Mouse (Mus musculus): ENCODE results near the gene Zfp408. TPM values are rescaled to one million over a fixed set of nuclear protein-coding genes. Genes with fewer than 3 reads are reported as not detected.

Zfp408 gene
- total RNA-seq, 2 experiments from 2014 or later = 6.7 to 18.0 TPM

DNA sequence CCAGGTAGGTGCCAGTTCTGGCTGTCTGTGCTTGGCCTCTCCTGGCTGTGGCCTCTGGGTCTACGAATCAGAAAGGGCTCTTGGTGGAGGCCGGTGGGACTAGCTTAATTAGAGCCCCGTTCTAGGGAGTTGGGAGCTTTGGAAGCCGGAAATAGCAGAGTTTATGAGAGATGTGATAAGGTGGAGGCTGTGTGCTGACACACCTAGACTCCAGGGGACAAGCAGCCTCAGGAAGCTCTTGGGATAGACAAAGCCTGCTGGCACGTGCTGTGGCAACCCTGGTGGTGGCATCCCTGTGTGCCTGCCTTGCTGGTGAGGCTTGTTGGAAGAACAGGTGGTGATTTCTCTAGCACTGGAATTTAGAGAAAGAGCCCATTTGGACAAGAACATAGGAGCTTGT is 5.8 kb upstream of the Zfp408 start:
- ATAC-seq (replicated peaks; ENCODE audit: low FRiP score, low TSS enrichment, poor library complexity, severe bottlenecking) = no peak

DNA sequence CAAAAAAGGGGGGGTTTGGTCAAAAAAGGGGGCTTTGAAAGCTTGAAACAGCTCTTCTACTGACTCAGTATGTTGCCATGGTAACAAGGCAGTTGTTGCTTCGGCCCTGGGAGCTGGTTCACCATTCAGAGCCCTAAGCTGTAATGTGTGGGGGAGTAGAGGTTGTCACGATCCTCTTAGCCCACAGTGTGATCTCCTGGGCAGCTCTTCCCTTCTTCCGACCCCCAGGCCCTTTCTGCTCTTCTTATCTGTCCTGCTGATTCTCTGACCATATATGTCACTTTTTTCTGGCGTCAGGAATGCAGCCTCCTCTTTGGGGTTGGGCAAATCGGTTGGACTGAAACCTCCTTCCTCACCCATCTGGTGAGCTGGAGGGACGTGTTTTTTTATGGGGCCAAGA is 3.3 kb upstream of the Zfp408 start:
- no peak for ATAC-seq (replicated peaks; ENCODE audit: low FRiP score, low TSS enrichment, poor library complexity, severe bottlenecking)

DNA sequence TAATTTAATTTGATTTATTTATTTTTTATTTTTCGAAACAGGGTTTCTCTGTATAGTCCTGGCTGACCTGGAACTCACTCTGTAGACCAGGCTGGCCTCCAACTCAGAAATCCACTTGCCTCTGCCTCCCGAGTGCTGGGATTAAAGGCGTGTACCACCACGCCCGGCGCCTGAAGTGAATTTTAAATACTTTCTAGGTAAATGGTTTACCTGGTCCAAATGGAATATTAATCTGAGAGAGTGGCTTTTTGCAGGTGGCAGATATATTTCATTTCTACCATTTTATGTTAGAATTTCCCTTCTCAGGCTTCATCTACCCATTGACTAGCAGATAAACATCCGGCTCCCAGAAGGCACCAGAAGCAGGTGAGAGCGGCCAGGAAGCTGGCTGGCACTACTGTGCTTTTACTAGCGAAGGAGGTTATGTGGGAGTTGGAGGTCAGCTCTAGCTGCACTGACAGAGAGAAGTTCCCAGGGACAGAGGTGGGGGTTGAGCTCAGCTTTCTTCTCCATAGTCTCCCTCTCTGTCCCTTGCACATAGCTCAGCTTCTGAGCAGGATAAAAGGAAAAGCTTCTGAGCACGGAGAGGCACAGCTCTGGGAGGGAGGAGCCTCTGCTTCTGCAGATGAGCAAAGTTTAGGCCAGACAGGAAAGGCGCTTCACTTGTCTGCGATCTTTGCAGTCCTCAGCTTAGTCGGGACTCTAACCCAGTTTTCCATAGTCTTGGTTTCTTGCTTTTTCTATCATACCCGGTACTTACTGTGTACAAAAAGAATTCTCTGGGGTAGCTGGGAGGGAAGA is 2.1 kb upstream of the Zfp408 start:
- ATAC-seq (replicated peaks; ENCODE audit: low FRiP score, low TSS enrichment, poor library complexity, severe bottlenecking) = no peak

DNA sequence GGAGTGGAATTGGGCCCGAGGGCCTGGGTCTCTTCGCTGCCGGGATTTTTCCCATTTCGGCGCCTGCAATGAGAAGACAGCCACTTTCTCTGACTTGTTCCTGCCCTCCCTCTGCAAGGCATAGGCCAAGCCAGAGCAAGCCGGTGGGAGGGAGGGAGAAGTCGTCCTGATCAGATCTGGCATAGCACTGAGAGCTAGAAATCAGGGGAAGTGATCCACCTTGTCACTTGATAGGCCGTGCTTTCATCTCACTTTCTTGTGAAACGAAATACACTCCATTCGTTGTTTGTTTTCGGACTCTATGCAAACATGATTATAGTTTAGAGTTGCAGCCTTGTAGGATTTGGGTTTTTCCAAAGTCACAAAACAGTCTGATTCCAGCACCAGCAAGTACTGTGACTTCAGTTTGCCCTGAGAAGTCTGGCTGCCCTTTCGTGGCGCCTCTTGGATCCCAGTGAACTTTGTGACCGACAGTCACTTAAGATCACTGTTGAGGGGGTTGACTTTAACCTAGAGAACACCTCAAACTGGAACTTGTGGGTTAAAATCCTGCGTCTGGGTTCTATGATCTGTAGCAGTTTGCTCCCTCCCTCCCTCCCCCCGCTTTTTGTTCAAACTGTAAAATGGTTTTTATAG is 887 bp upstream of the Zfp408 start:
- peak; percentile 42 for ATAC-seq (replicated peaks; ENCODE audit: low FRiP score, low TSS enrichment, poor library complexity, severe bottlenecking)

DNA sequence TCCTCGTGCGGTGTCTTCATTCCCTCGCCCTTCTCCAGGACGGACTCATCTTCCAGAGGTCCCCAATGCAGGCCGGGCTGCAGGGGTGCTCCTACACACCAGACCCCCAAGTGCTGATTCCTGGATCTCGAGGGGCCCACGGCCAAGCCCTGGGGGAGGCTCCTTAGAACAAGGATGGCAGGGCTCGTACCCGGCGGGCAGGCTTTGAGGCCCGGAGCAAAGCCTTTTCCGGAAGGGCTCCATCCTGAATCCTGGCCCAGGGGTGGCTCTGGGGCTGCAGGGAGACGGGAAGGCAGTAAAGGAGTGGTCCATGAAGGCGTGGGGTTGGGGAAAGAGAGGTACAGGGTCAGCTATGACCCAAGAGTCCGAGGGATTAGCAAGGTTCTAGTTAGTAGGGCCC is 439 bp downstream of the Zfp408 start:
- ATAC-seq (replicated peaks; ENCODE audit: low FRiP score, low TSS enrichment, poor library complexity, severe bottlenecking) = no peak

DNA sequence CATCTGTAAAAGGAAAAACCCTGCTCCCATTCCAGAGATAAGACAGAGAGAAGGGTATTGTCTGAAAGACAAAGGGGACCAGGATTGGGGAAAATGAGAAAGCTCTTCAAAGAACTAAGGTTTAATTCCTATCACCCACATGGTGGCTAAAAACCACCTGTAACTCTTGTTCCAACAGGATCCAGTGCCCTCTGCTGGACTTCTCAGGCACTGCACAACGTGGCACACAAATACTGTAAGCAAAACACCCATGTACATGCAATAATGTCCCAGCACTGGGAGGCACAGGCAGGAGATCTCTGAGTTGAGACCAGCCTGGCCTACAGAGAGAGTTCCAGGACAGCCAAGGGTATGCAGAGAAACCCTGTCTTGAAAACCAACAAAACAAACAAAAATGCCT is 2.9 kb downstream of the Zfp408 start:
- ATAC-seq (replicated peaks; ENCODE audit: low FRiP score, low TSS enrichment, poor library complexity, severe bottlenecking) = no peak

DNA sequence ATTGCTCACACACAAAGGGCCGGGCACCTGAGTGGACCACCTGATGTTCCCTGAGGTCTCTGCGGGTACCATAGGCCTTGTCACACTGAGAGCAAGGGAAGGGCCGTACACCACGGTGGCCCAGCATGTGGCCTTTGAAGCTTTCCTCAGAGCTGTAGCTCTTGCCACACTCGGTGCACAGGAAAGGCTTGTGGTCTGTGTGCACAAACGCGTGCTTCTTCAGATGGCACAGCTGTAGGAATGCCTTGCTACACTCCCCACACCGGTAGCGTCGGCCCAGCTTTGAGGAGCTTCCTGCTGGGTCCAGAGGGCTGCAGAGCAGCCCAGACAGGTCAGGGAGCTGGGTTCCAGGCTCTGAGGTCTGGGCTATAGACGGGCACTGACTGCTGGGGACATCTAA is 3.8 kb downstream of the Zfp408 start:
- no peak for ATAC-seq (replicated peaks; ENCODE audit: low FRiP score, low TSS enrichment, poor library complexity, severe bottlenecking)

DNA sequence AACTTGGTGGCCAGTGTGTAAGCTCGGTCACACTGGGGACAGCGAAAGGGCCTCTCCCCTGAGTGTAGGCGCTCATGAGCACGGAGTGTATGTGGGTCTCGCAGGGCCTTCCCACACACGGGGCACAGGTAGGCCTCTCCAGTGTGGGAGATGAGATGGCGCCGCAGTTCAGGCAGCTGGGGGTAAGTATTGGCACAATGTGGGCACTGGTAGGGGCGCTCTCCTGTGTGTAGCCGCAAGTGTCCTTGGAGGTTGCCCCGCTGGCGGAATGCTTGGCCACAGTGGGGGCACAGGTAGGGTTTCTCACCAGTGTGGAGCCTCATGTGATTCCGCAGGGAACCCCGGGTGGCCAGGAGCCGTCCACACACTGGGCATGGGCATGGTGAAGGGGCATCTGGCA is 4.2 kb downstream of the Zfp408 start:
- ATAC-seq (replicated peaks; ENCODE audit: low FRiP score, low TSS enrichment, poor library complexity, severe bottlenecking) = no peak

DNA sequence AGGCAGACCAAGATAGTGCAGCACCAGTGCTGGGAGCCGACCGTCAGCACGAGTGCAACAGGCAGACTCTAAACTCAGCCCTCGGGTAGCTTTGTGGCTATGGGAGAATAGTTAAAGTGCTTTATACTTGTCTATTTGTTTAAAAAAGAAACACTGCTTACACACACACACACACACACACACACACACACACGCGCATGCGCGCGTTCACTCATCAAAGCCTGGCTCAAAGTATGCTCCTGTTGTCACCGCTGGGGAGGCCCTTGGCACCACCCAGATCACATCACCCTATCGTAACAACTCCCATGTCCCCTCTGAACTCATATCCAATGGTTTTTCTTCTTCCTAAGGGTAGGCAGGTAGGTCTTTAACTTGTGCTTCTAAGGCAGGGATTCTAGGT is 5.6 kb downstream of the Zfp408 start:
- ATAC-seq (replicated peaks; ENCODE audit: low FRiP score, low TSS enrichment, poor library complexity, severe bottlenecking) = no peak

DNA sequence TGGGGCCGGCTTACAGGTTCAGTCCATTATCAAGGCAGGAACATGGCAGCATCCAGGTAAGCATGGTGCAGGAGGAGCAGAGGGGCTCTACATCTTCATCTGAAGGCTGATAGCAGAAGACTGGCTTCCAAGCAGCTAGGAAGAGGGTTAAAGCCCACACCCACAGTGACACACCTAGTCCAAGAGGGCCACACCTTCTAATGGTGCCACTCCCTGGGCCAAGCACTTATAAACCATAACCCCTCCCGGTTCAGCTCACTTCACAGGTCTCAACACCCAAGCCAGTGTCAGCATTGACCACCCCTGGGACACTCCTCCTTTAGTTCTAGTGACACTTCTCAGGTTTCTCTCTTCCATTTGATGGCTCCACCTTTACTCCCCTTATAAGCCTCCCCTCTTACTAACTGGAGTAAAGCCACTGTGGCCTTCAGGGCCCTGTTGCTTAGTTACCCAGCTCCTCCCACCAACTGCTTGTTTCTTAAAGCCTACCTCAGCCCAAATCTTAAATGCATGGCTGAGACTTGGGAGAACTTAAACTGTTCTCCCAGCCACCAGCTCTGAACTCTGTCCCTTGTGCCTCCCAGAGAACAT is 6.7 kb downstream of the Zfp408 start:
- peak; percentile 21 for ATAC-seq (replicated peaks; ENCODE audit: low FRiP score, low TSS enrichment, poor library complexity, severe bottlenecking)

DNA sequence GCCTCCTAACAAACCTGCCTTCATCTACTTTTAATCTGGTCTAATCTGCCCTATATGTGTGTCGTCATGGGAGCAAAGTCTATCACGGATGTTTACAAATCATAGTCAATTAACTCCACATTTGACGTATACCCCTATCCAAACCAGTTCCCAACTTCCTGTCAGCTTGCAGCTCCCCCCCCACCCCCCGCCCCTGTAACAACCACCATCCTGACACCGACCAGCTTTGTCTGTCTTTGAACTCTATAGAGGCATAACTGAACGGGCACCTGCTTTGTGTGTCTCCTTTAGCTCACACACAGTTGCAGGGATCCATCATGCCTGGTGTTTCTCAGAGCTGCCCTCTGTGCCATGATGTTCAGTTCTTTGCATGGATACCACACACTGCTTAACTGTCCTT is 10.7 kb downstream of the Zfp408 start:
- ATAC-seq (replicated peaks; ENCODE audit: low FRiP score, low TSS enrichment, poor library complexity, severe bottlenecking) = no peak

DNA sequence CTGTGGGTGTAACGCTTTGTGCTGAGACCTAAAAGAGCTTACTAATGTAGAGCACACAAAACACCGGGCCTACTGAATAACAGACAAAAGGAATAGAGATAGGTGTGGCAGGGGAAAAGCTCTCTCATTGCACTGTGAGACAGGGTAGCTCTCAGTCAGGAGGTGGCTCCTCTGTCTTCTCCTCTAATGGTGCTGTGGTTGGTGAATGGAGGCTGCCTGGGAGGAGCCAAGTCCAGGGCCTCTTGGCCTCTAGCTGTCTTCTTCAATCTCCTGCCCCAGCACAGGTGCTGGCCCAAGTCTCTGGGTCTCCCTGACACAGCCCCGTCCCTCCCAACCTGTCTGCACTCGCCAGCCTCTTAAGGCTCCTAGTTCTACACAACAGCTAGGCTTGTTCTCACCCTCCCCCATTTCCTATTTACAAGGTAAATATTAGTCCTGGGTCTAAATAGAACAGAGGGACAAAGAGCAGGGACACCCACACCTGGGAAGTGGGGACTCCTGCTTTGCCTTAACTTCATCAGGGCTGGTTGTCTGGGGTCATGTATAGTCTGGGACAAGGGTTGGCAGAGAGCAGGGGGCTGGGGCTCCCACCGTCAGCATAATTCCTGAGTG is 12.8 kb downstream of the Zfp408 start:
- peak; percentile 66 for ATAC-seq (replicated peaks; ENCODE audit: low FRiP score, low TSS enrichment, poor library complexity, severe bottlenecking)

DNA sequence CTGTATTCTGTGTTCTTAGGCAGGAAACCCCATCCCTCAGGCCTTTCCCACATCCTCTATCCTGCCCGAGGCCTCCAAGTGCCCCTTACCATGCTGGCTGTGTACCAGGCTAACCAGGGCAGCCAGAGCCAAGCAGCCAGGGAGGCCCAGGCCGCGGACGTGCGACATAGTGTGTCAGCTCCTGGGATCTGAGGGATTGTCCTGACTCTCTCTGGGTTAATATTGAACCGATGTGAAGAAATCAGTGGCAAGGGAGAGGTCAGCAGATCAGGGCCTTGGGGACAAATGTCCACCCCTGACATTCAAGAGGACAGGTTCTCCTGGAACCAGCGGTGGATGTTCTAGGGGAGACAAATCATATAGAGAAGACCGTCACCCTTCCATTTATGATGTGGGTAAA is 13.4 kb downstream of the Zfp408 start, which contains the start of gene F2:
F2 (minus strand) TSS at position 186 of the 400 bp plus-strand sequence.
- no peak for ATAC-seq (replicated peaks; ENCODE audit: low FRiP score, low TSS enrichment, poor library complexity, severe bottlenecking)

DNA sequence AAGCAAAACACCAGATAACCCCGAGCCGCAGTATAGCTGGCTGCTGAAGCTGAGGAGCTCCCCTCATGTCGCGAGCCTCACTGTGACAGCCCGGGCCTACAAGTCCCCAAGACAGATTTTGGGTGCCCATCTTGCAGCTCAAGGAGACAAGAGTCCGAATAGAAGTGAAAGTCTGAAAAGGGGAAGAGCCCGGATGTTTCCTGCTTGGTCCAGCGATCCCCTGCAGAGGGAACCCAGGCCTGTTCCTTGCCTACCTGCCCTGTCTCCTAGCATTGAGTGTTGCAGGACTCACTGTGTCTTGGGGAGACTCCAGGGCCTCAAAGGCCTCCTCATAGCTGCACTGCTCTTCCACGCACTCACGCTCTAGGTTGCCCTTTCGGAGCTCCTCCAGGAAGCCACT is 14.1 kb downstream of the Zfp408 start:
- ATAC-seq (replicated peaks; ENCODE audit: low FRiP score, low TSS enrichment, poor library complexity, severe bottlenecking) = no peak

DNA sequence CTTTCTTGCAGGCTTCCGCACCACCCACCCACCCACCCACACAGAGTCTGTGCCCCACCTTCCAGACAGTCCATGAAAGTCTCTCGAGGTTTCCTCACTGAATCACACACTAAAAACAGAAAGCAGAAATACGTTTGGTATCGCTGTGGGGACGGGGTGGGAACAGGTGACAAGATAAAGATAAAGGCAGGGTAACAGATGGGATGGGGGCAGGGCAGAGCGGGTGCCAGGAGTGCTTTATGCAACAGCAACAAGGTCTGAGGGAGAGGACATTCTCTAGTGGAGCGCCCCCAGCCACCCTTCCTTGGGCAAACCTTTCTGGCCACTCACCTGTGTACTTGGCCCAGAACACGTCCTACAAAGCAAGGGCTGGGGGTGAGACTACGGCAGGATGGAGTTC is 14.8 kb downstream of the Zfp408 start:
- peak; percentile 87 for ATAC-seq (replicated peaks; ENCODE audit: low FRiP score, low TSS enrichment, poor library complexity, severe bottlenecking)

DNA sequence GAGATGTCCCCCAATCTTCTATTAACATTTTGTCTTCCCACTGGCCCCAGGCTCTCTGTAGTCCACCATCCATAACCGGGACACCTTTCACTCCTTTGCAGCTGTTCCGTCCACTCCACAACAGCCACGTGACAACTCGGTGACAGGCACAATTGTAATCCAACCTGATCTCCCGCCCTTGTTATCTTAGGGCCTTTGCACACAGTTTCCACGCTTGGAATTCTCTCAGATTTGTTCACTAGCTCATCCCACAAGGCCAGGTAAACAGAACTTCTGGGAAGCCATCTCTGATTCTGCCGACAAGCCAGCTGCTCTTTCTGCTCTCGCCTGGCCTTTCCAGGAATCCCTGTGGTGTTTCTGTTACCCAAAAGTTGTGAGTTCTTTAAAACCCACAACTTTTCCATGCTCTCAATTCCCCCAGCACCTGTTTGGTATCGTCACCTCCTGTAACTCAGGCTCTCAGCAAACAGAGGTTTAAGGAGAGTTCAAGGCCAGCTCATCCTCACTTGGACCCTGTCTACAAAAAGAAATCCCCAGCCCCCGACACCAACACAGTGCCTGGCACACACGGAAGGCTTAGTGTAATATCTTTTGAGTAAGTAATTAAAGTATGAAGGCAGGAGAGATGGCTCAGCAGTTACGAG is 16.1 kb downstream of the Zfp408 start:
- no peak for ATAC-seq (replicated peaks; ENCODE audit: low FRiP score, low TSS enrichment, poor library complexity, severe bottlenecking)

DNA sequence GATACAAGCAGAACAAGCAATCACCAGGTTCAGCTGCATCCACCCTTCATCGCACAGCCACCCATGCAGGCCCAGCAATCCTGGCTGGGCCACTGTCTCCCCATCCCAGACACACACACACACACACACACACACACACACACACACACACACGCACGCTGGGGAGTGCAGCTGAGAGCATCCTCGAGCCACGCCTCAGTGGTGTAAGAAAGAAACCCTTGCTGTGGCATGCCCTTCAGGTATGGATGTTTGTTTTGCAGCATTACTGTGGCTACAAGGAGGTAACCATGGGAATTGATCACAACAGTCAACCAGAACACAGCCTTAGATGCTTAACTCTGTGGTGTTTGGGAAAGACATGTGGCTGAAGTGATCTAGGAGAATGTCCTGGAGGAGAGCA is 17.3 kb downstream of the Zfp408 start:
- ATAC-seq (replicated peaks; ENCODE audit: low FRiP score, low TSS enrichment, poor library complexity, severe bottlenecking) = no peak

DNA sequence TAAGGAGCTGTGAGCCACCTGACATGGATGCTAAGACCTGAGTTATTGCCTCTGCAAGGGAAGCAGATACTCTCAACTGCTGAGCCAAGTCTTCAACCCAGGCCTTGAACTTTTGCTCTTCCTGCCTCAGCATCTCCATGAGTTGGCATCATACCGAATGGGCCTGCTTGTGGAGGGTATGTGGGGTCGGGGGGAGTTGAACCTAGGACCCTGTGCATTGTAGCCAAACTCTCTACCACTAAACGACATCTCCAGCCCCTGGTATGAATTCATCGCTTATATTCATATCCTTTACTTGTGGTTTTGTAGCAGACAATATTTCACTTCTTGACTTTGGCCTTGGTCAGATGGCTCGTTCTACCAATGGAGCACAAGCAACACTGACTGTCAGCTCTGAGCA is 17.8 kb downstream of the Zfp408 start:
- ATAC-seq (replicated peaks; ENCODE audit: low FRiP score, low TSS enrichment, poor library complexity, severe bottlenecking) = no peak

DNA sequence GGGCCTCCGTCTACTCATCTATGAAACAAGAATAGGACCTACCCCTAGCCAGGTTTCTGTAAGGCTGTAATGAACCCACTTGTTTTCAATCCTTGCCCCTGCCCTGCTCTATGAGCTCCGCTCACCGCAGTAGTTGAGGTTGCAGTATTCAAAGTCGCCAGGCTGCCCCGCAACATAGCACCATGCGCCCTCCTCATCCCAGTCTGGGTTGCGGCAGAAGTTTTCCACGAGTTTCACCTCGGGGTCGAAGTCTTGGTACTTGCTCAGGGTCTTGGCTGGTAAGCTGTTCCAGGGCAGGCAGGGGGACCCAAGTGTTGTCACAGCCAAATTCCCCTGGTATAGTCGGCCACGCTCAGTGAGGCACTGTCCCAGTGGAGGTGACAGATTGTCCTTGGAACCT is 19.2 kb downstream of the Zfp408 start:
- no peak for ATAC-seq (replicated peaks; ENCODE audit: low FRiP score, low TSS enrichment, poor library complexity, severe bottlenecking)

DNA sequence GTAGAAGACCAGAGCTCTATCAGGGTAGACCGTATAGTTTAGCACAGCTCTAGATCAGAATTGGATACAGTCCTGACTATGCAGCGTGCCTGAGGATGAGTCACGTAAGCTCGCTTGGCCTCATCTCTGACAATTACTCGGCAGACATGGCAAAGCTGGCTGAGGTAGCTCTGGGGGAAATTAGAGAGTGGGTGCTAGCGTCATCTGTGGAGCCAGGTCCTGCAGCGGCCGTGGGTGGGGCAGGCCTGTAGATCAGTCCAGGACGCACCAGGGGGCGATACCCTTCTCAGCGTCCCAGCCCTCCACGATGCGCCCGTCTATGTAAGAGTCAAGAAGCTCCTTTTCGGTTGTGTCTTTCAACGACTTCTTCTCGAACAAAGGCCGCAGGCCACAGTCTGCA is 19.9 kb downstream of the Zfp408 start:
- ATAC-seq (replicated peaks; ENCODE audit: low FRiP score, low TSS enrichment, poor library complexity, severe bottlenecking) = no peak
